Mouse (Mus musculus): ENCODE measurements around the gene Nck2.

The Nck2 gene

GRCm38 (mm10) chr1:43433853-43434252 is 10.5 kb upstream of the Nck2 start:
- no peak for DNase-seq (ENCODE audit: low spot score)

- DNase-seq (ENCODE audit: low spot score): no peak
Measured at GRCm38 (mm10) chr1:43436554-43436953, 7.8 kb upstream of the Nck2 start.

GRCm38 (mm10) chr1:43439261-43439660 is 5.1 kb upstream of the Nck2 start:
- DNase-seq (ENCODE audit: low spot score): no peak

GRCm38 (mm10) chr1:43442568-43442967 is 1.8 kb upstream of the Nck2 start:
- DNase-seq (ENCODE audit: low spot score): no peak

GRCm38 (mm10) chr1:43445170-43446088 is 1.1 kb downstream of the Nck2 start:
- peak; percentile 73 for DNase-seq (ENCODE audit: low spot score)

- DNase-seq (ENCODE audit: low spot score): peak; percentile 36
Measured at GRCm38 (mm10) chr1:43446089-43446533, 1.7 kb downstream of the Nck2 start.

- peak; percentile 17 for DNase-seq (ENCODE audit: low spot score)
Measured at GRCm38 (mm10) chr1:43446731-43447601, 2.6 kb downstream of the Nck2 start.

- DNase-seq (ENCODE audit: low spot score): no peak
Measured at GRCm38 (mm10) chr1:43447602-43448287, 3.4 kb downstream of the Nck2 start.

GRCm38 (mm10) chr1:43450811-43451210 is 6.4 kb downstream of the Nck2 start:
- no peak for DNase-seq (ENCODE audit: low spot score)

GRCm38 (mm10) chr1:43453683-43454082 is 9.3 kb downstream of the Nck2 start:
- no peak for DNase-seq (ENCODE audit: low spot score)

- no peak for DNase-seq (ENCODE audit: low spot score)
Measured at GRCm38 (mm10) chr1:43454741-43455140, 10.4 kb downstream of the Nck2 start.

- no peak for DNase-seq (ENCODE audit: low spot score)
Measured at GRCm38 (mm10) chr1:43455196-43455595, 10.8 kb downstream of the Nck2 start.

GRCm38 (mm10) chr1:43457012-43457766 is 12.8 kb downstream of the Nck2 start:
- DNase-seq (ENCODE audit: low spot score): no peak

- no peak for DNase-seq (ENCODE audit: low spot score)
Measured at GRCm38 (mm10) chr1:43460468-43460867, 16.1 kb downstream of the Nck2 start.

- no peak for DNase-seq (ENCODE audit: low spot score)
Measured at GRCm38 (mm10) chr1:43462666-43463065, 18.3 kb downstream of the Nck2 start.

GRCm38 (mm10) chr1:43463941-43464682 is 19.7 kb downstream of the Nck2 start:
- no peak for DNase-seq (ENCODE audit: low spot score)

GRCm38 (mm10) chr1:43464976-43465375 is 20.6 kb downstream of the Nck2 start:
- DNase-seq (ENCODE audit: low spot score): no peak

GRCm38 (mm10) chr1:43465957-43466624 is 21.7 kb downstream of the Nck2 start:
- DNase-seq (ENCODE audit: low spot score): no peak

- DNase-seq (ENCODE audit: low spot score): no peak
Measured at GRCm38 (mm10) chr1:43467656-43468055, 23.3 kb downstream of the Nck2 start.

- DNase-seq (ENCODE audit: low spot score): no peak
Measured at GRCm38 (mm10) chr1:43468207-43468606, 23.8 kb downstream of the Nck2 start.

Data from ovary, postnatal 10 days (tissue).